Mouse (Mus musculus) common myeloid progenitor, adult 5-6 weeks (primary cell): Measurements from ENCODE around the gene Ppp1r35. TPM values are rescaled to one million over a fixed set of nuclear protein-coding genes. Genes with fewer than 3 reads are reported as not detected.

ENCODE experiments used
- ATAC-seq: replicated peaks from 2 replicates; pipeline ENCODE4 v1.8.0; 2016; ENCODE audit warnings: low read depth, mild to moderate bottlenecking, moderate TSS enrichment, inconsistent platforms; ENCODE audit not compliant: poor library complexity, severe bottlenecking
- total RNA-seq: library from RNA; stranded (forward); fragments of 200-1000, 187-1606 nt; gene quantifications from 2 replicates; pipeline ENCODE4 v1.2.3, GENCODE M21; 2017

Gene Ppp1r35
- total RNA-seq, 1 experiment from 2014 or later: 13.0 TPM

DNA sequence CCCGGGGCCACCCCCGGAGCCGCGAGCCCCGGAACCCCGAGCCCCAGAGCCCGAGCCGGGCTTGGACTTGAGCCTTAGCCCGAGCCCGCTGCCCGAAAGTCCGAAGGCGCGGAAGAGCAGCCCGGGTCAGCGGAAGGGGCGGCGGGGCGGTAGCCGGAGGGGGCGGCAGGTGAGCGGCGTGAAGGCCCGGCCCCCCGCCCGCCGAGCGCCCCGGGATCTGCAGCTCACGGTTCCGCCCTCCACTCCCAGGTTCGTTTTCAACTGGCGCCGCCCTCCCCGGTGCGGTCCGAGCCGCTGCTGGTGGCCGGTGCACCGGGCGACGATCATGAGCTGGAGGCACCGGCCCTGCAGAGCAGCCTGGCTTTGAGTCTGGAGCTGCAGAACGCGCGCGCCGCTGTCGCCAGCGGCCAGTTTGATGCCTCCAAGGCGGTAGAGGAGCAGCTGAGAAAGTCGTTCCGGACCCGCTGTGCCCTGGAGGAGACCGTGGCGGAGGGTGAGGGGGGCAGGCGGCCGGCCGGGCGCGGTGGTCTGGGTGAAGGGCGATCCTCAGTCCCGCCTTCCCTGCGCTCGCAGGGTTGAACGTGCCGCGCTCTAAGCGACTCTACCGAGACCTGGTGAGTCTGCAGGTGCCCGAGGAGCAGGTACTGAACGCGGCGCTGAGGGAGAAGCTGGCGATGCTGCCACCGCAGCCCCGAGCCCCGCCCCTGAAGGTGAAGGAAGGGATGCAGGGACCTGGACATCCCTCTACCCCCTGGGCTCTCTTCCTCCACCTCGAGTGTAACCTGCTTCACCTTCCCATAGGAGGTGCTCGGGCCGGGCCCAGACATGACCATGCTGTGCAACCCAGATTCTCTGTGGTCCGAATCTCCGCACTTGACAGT is 644 bp downstream of the Ppp1r35 start:
- no peak; the same call in 1 of the 2 replicates for ATAC-seq

DNA sequence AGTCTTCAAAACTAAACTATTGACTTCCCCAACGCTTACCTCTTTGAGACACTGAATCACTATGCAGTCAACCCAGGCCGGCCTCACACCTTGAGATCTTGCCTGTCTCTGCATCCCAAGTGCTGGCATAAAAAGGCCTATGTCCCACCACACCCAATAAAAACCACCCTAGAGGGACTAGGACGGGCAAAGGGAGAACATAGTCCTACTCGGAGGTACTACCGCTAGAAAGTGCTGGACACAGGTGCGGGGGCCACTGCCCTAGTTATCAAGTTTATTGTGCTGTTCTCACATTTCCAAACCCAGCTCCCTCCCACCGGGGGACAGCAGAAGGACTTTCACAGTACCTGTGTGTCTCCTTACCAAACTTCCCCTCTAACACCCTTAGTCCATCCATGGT is 3.0 kb downstream of the Ppp1r35 start:
- no peak for ATAC-seq

DNA sequence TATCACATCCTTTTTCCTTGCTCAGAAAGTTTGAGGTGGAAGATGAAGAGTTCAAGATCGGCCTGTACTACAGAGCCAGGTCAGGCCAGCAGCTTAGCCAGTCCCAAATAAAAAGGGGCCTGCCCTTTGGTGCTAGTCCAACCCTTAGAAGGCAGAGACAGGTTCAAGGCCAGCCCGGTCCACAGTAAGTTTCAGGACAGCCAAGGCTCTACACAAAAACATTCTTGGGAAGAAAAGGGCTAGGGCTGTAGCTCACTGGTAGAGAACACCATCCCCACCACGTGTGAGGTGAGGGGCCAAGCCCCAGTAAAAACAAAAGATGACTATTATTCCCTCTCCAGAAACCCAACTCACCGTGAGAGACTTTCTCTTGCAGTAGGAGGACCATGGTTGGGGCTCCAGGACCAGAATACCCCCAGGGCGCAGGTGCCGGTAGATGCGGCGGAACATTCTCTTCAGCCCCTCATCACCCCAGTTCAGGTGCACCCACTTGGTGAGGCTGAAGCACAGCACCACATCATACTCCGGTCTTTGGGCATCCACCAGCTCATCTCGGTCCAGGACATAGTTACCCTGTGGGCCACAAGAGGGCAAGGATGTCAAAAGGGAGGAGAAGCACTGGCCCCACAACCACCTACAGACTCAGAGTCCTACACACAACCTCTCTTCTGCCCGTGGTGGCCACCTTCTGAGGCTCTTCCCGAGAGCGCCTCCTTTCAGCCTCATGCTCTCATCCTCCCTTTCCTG is 4.3 kb downstream of the Ppp1r35 start:
- ATAC-seq: no peak

DNA sequence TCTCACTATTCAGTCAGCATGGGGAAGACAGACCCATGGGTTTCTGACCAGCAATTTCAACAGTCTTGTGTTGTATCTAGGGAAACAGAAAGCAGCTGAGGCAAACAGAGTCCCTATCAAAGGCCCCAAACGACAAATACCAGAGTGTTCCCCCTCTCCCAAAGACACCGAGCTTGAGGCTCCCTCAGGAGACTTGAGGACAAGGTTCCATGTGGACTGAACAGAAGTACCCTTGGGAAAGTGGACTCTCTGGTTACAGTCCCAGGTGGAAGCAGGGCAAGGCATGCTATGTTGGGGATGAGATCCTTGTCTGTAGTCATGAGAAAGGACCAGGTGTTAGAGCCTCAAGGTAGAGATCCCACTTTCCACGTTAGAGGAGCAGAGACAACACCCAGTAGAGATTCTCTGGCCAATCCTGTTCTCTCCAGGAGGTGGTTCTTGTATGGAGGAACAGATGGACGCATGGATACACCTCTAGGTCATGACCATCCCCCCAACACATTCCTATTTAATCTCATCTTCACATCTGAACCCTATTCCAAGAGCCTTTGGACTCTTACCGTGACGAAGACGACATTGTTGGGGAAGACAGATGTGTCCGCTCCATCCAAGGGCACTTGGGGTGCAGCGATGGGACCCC is 5.4 kb downstream of the Ppp1r35 start:
- ATAC-seq: no peak

DNA sequence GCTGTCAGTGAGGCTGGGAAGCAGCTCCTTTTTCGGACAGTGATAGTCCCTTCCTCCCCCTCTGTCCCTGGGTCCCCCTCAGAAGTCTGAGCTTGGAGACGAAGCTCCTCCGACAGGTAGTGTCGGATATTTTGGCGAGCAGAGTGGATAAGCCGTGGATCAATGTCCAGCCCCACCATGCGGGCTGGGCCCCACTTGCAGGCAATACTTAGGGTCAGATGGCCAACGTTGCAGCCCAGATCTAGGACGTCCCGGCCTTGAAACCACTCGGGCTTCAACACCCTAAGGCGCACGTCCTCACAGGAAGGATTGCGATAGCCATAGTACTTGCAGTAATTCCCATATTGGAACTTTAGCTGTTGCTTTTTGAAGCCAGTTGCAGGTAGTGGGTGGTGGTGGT is 5.9 kb downstream of the Ppp1r35 start:
- ATAC-seq: no peak

DNA sequence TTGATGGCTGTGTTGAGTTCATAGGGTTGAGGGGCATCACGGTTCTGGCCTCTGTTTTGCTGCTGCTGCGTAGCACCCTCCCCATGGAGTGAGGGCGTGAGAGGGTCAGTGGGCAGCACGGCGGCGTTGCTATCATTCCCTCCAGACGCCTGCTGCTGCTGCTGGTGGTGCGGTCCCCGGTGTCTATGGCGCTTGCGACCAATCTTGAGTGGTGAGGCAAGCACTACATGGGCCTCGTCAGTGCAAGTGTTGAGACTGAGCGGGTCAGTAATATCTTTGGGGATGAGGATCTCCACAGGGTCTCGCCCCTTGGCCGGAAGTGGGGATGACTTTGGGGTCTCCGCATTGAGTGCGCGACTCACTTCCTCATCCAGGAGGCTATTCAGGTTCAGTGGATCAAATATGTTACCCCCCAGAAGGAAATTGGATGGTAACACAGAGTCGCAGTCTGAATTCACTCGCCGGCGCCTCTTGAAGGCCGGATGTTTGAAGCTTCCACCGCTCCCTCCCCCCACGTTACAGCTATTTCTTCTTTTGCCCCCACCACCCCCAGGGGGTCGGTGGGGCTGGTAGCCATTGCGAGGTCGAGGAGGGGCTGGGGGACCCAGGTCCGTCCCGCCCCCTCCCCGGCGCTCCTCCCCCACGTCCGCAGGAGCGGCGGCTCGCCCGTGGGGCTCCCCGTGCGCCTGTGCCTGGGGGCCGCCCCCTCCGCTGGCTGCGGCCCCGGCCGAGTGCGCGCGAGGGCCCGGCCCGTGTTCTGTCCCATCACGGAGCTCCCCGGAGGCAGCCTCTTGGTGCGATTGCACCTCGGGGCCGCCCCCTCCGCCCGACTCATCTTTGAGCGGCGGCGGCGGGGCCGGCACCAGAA is 6.7 kb downstream of the Ppp1r35 start:
- ATAC-seq: no peak

DNA sequence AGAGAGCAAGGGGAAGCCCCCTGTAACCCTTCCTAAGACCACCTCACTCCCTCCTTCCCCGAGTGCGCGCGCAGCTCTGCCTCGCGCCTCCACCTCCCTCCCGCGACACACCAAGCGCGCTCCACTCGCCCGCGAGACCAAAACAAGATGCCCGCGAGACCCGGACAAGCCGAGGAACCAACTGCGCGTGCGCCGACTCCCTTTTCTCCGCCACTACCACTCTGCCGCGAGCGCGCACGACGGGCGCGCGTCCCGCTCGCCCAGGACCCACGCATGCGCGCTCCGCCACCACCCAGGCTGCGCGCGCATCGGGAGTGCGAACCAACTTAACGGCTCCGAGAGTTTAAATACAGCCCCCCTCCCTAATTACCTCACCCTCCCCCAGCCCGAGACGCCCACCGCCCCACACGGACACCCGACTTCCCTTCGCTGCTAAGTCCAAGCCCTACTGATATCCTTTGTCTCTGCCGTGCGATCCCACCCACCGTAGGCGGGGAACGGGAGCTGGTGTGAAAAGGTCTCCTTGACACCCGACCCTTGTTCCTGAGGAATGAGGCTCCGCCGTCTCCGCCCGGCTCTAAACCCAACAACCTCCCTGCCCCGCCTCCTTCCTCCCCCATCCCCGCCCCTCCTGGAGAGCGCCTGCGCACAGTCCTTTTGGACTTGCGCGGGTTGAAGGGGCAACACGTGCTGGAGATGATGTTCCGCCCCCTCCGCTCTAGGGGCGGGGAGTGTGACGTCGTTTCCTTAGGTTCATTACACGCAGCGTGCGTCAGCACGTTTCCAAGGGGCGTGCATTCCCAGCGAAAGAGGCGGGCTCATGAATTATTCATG is 7.7 kb downstream of the Ppp1r35 start:
- ATAC-seq: peak; percentile 68

DNA sequence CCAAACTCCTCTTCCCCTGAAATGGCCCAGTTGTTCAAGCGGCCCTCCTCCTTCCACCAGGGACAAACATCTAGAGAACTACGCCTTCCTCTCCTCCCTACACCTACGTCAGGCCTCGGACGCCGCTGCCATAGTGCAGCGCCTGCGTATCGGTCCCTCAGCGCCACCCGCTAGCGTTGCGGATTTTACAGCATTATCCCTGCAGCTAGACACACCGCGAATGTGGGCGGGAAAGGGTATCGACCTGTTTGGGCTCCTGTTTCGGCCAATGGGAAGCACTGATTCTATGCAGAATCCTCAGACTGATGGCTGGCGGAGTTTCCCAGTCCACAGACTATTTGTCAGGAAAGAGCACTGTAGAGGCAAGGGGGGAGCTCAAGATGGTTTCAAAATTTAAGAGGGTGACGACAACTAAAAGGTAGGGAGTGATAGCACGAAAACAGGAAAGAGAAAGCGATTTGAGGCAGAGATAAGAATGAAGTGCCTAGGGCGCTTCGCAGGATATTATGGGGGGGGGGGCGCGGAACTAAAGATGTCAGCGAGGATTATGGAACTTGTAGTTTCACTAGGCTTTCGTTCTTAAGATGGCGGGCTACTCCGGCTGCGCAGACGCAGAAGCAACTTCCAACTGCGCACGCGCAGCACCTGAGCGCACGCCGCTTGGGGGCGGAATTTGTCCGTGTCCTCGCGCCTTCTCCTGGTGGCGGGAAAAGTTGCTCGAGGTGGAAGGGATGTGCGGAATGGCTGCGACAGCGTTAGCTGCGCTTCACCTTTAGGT is 8.7 kb downstream of the Ppp1r35 start, which contains the start of the genes Mepce and Zcwpw1:
Gene Mepce (minus strand): TSS at position 505 of the 778 bp plus-strand sequence.
Gene Zcwpw1 (plus strand): TSS at position 648 of the 778 bp plus-strand sequence.
- peak; percentile 48 for ATAC-seq

DNA sequence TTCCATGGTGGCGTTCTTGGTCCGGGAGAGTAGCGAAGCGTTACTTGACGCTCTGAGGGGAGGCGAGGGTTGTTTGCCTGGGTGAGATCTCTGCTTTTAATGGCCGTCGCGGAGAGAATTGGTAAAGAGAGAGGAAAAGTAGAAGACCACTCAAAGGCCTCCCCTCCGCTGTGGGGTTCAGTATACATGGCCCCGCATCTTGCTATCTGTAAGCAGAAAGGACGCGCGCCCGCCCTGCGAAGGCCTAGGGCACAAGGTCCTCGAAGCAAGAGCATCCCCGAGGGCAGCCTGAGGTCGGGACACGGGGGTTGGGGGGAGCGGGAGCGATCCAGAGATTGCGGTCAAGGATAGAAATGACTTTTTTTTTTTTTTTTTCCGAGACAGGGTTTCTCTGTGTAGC is 9.5 kb downstream of the Ppp1r35 start:
- ATAC-seq: no peak

DNA sequence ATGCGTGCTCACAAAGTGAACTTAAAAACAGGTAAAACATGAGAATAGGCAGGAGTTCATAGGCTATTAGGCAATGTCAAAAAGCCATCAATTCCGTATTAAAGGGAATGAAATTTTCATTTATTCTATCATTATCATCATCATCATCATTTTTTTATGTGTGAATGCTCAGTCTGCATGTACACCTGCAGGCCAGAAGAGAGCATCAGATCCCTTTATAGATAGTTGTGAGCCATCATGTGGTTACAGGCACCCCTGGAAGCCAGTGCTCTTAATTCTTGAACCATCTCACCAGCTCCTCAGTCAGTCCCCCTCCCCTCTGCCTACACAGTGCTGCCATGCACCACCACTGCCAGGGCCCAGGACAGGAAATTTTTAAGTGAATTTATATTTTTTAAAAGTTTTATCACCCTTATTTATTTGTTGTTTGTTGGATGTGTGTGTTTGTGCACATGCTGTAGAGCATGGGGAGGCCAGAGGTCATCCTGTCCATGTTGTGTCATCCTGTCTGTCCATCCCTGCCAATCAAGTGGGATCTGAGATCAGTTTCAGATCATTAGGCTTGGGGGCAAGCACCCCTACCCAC is 10.4 kb downstream of the Ppp1r35 start:
- no peak for ATAC-seq

DNA sequence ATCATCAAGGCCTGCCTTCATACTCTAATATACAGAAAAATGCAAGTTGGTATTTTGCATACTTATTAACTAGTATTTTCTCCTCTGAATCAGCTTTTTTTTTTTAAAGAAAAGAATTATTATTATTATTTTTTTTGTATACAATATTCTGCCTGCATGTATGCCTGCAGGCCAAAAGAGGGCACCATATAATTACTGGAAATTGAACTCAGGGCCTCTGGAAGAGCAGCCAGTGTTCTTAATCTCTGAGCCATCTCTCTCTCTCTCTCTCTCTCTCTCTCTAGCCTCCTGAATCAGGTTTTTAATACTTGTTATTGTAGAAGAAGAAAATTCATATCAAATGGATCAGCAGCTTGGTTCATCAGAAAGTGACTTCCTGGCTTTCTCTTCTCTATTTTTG is 12.9 kb downstream of the Ppp1r35 start:
- ATAC-seq: no peak

DNA sequence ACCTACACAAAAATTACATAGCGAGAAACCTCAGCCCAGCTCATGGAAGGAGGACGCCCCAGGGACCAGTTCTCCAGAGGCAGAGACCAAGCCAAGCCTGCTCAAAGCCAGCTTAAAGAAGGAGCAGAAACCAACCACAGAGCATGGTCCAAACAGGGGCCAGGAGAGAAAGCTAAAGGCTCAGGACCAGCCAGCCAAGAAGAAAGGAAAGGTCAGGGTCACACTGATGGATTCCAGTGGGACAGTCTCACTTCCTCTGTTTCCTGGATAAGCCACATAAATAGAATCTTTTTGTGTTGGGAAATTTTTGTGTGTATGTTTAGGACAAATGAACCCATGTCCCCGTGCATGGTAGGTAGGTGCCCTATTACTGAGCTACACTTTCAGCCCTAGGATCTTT is 18.0 kb downstream of the Ppp1r35 start:
- ATAC-seq: no peak

DNA sequence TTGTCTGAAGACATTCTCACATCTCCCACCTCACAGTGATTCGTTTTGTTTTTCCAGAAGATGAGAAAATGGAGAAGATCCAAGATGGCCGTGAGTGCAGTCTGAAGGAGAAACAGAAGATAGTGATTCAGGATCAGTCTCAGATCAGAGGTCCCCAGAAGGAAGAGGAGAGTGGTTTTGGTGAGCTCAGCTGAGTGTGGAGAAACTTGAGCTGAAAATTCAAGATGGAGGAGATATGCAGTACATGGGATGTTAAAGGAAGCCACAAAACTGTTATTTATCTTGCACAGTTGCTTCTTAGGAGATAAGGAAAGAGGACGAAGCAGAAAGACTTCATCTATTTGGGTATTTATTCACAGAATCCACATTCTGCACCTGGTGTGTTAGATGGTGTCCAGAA is 22.3 kb downstream of the Ppp1r35 start:
- ATAC-seq: no peak

DNA sequence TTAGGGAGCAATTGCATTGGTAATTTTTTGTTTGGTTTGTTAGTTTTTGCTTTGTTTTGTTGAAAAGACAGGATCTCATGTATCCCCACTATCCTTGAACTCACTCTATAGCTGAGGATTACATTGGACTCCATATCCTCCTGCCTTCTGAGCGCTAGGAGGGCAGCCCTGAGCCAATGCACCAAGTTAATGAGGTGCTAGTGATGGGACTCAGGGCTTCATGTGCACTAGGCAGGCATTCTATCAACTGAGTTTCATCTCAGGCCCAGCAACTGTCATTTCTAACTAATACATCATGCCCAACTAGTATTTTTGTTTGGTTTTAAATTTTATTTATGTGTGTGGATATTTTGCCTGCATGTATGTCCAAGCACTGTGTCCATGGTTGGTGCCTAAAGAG is 27.5 kb downstream of the Ppp1r35 start:
- no peak for ATAC-seq

DNA sequence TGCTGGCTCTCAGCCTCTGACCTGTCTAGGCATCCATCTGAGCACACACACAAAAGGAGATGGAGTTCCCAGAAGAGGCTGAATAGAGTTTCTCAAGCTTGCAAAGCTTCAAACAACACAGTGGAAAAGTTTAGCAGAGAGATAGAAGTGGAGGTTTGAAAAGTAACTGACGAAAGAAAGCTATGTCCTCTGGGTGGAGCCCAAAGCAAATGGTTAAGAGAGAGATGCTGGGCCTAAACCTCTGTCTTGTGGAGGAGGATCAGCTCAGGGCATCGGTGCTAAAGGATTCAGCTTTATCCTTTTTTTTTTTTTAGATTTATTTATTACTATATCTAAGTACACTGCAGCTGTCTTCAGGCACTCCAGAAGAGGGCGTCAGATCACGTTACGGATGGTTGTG is 29.7 kb downstream of the Ppp1r35 start:
- no peak for ATAC-seq

DNA sequence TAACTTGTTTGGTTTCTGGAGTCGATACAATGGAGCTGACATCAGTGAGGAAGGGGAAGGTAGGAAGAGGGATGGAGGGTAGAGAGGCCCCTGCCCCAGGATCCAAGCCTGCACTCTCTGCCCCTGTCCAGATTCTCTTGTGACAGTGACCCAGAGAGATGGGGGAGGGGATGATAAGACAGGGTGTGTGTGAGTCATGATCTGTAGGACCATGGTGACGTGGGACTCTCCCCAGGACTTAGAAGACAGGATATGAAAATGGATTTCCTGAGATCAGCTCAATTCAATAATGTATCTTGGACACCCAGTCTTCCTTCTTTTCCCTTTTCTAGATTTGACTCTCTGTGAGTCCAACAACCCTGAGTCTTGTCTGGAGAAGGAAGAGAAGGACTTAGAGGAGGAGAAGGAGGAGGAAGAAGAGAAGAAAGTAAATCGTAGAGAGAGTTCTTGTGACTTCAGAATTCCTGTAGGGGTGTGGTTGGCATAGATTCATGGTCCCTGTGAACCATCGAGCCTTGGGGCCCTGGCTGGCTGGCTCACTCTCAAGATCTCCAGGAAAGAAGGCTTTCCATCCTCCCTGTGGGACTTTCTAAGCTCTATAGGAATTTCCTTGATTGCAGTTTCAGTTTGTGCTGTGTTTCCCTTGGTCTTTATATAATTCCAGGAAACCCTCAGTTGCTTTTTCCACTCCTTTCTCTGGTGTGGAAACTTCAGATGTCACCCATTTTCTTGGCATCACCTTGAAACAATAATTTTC is 39.0 kb downstream of the Ppp1r35 start:
- no peak for ATAC-seq

DNA sequence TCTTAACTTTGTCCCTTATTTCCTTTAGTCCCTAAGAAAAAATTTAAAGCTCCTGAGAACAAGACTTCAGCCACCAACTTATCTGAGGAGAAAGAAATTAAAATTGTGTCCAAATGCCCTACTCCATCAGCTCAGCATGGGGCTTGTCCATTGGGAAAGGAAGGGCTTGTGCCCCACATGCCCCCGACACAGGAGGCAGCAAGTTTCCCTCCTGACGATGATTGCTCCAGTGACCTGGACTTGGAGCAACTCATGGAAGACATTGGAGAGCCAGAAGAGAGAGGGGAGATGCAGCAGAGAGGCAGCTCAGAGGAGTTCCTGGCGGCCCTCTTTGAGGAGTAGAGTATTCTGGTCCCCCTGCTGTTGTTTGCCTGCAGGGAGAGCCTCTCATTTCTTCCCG is 43.5 kb downstream of the Ppp1r35 start:
- no peak for ATAC-seq
